Mouse (Mus musculus): ENCODE measurements around the gene Caln1. TPM values are rescaled to one million over a fixed set of nuclear protein-coding genes. Genes with fewer than 3 reads are reported as not detected.

Gene Caln1
- polyA plus RNA-seq (2017; shearing (Covaris generic)) = 0.54 TPM

GRCm38 (mm10) chr5:130369237-130369636 is at the start of gene Caln1:
Caln1 (plus strand) TSS chr5:130369455.

DNA sequence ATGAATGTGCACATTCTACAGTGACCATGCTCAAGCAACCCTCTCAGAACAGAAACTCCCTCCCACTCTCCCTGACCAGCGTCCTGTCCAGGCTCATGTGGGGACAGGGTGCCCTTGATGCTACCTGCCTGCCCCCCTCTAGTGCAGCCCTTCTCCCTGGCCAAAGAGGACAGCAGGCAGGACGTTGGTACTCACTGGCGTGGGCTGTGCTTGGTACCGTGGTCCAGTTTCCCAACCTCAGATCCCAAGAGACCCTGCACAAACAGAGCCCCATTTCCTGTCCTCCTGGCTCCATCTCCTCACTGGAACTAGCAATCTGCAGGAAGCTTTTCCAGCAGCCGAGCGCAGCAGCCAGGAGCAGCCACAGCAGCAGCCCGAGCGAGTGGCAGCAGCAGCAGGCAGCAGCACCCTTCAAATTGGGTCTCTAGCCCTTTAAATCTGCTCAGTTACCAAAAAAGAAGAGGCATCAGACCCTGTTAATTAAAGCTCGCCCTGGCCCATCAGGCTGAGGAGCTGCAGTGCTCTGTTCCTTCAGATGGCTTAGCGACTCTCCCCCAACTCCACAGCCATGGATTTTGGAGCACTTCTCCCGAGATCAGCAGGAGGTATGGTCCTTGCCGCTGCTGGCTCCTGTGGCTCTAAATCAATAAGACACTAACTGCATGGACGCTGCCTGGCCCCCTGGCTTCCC is 15.1 kb downstream of the Caln1 start, which contains the start of gene A330070K13Rik:
TSS of gene A330070K13Rik (minus strand) at position 410 of the 691 bp plus-strand sequence.

Other genes with a start within 250 kb of the Caln1 start
- 0.76 TPM for gene Kctd7, start 224.6 kb upstream of the Caln1 start, polyA plus RNA-seq (2017; shearing (Covaris generic))
- gene Rabgef1, start 197.7 kb upstream of the Caln1 start, polyA plus RNA-seq (2017; shearing (Covaris generic)) = 47.6 TPM
- 109 TPM for gene Tmem248, start 152.4 kb upstream of the Caln1 start, polyA plus RNA-seq (2017; shearing (Covaris generic))
- 168 TPM for gene Sbds, start 113.9 kb upstream of the Caln1 start, polyA plus RNA-seq (2017; shearing (Covaris generic))
- gene Tyw1, start 113.8 kb upstream of the Caln1 start, polyA plus RNA-seq (2017; shearing (Covaris generic)) = 22.2 TPM
- gene A330070K13Rik, start 15.2 kb downstream of the Caln1 start, polyA plus RNA-seq (2017; shearing (Covaris generic)) = not detected